Mouse (Mus musculus) liver, embryonic 14.5 days (tissue): ENCODE measurements at regions not wholly inside any gene's neighbourhood (a gene's known extent, or its start where the extent isn't known, plus 50 kb on each side); places are given as distances from the start of the nearest gene placed in this dataset.

ENCODE experiments used
- ATAC-seq: fragments of 200-750 bp; cut with Nextera tagmentation; 2 replicates; pipeline ENCODE4 v1.8.0; 2017; ENCODE audit warnings: moderate number of reproducible peaks, mild to moderate bottlenecking, moderate library complexity; ENCODE audit not compliant: insufficient read depth
- DNase-seq, 3 experiments: peaks; one replicate each; pipeline ENCODE4 v3.0.0-alpha.2; 2012 to 2013; ENCODE audit warnings: low read depth in 3 of 3, low spot score in 3 of 3
- H3K27ac ChIP-seq: fragments of 300-500 bp; sonication (generic); 2 replicates; pipeline ENCODE4 v1.5.1; 2014; ENCODE audit warnings: moderate library complexity, mild to moderate bottlenecking, control low read depth, inconsistent platforms
- H3K27me3 ChIP-seq: fragments of 300-500 bp; sonication (generic); 2 replicates; pipeline ENCODE4 v1.6.1; 2014; ENCODE audit warnings: mild to moderate bottlenecking, low read length, moderate library complexity; ENCODE audit not compliant: control insufficient read depth, insufficient read depth
- H3K36me3 ChIP-seq: fragments of 300-500 bp; sonication (generic); replicated peaks from 2 replicates; pipeline ENCODE4 v1.6.1; 2014; ENCODE audit warnings: low read depth; ENCODE audit not compliant: control insufficient read depth, insufficient read depth
- H3K4me1 ChIP-seq, 2 experiments: fragments of 200-500 bp in 1 of 2; fragments of 300-500 bp in 1 of 2; sonication (generic) in 1 of 2; replicated peaks; 2 replicates each; pipeline ENCODE4 v1.6.1; 2012 to 2014; ENCODE audit warnings: antibody characterized with exemption in 1 of 2, inconsistent platforms in 1 of 2, low read length in 1 of 2; ENCODE audit not compliant: control insufficient read depth in 2 of 2, insufficient read depth in 2 of 2
- H3K4me2 ChIP-seq: fragments of 300-500 bp; sonication (generic); 2 replicates; pipeline ENCODE4 v1.6.1; 2014; ENCODE audit warnings: low read depth, mild to moderate bottlenecking, control low read depth, moderate library complexity
- H3K4me3 ChIP-seq, 2 experiments: fragments of 200-500 bp in 1 of 2; fragments of 300-500 bp in 1 of 2; sonication (generic) in 1 of 2; 2 replicates each; pipeline ENCODE4 v1.5.1; 2012 to 2014; ENCODE audit warnings: low read depth in 2 of 2, low read length in 2 of 2, mild to moderate bottlenecking in 2 of 2, control low read depth in 1 of 2, inconsistent platforms in 1 of 2, moderate library complexity in 1 of 2; ENCODE audit not compliant: insufficient read depth in 1 of 2
- H3K9ac ChIP-seq: fragments of 300-500 bp; sonication (generic); replicated peaks from 2 replicates; pipeline ENCODE4 v1.6.1; 2014; ENCODE audit warnings: mild to moderate bottlenecking, control low read depth, moderate library complexity
- H3K9me3 ChIP-seq: fragments of 300-500 bp; sonication (generic); 2 replicates; pipeline ENCODE4 v1.6.1; 2016; ENCODE audit warnings: low read length, mixed read lengths; ENCODE audit not compliant: control insufficient read depth
- CTCF ChIP-seq: IDR thresholded peaks from 2 replicates; pipeline ENCODE4 v1.5.1; 2016; ENCODE audit warnings: antibody characterized with exemption, low read depth, control low read depth
- EP300 ChIP-seq: IDR thresholded peaks from 2 replicates; pipeline ENCODE4 v1.6.1; 2016; ENCODE audit warnings: antibody characterized with exemption, low read depth
- WGBS: fragments of 180-500 bp; shearing (Covaris S2); extraction: QIAGEN DNeasy Blood & Tissue Kit; methylation state at CpG from one replicate; pipeline ENCODE4 v1.1.7; 2014; ENCODE audit not compliant: insufficient replicate concordance; 5-methylcytosine and 5-hydroxymethylcytosine counted together

DNA sequence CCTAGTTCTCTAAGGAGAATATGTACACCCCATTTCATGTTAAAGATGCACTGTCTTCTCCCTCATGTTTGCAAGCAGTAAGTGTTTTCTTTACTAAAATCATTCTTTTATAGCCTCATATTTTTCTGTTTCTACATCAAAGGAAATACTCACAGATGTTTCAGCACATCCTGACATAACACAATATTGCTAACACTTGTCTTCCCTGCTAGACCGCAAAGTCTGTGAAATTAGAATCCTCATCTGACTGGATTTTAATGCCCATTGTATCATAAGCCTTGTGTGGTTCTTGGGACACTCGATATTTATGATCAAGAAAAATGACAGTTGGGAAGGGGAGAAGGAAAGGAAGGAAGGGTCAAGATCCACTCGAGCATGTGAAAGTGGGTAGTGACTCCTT, 188.8 kb downstream of the Htr7 start:
- H3K27ac ChIP-seq, result no peak overlapping the region
- ATAC-seq (no peak), DNase-seq (no peak)
- 57% methylated on average over 3 of the region's 3 CpGs for WGBS
- TF ChIP-seq CTCF, result no peak
- no peak for TF ChIP-seq EP300
- H3K4me3 ChIP-seq, result no peak overlapping the region
- H3K27me3 ChIP-seq, result no peaks in the 10 kb centered on the region
- H3K9ac ChIP-seq, result no peak overlapping the region
- no peak overlapping the region for H3K4me2 ChIP-seq
- H3K4me1 ChIP-seq, result no peaks in the 10 kb centered on the region
- no peaks in the 10 kb centered on the region for H3K36me3 ChIP-seq
- no peaks in the 10 kb centered on the region for H3K9me3 ChIP-seq

DNA sequence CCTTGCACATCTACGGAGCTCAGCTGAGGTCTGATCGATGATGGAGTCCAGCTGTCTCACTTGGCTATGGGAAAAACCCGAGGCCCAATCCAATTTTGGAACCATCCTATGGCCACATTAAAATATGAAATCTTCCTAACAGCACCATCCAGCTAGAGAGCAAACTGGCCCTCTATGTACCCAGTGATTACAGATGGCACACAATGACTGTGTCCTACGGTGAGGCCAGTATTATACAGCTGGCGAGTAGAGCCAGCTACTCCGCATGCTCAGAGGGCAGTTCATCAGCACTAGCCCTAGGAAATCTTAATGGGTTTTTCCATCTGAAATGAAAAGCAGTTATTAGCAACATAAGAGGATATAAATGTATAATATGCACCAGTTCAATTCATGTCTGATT, 194.3 kb downstream of the Htr7 start:
- no peak overlapping the region for H3K9ac ChIP-seq
- no peaks in the 10 kb centered on the region for H3K27me3 ChIP-seq
- no peak overlapping the region for H3K4me3 ChIP-seq
- 66% methylated on average over 6 of the region's 6 CpGs for WGBS
- ATAC-seq (no peak), DNase-seq (no peak)
- no peak overlapping the region for H3K27ac ChIP-seq
- TF ChIP-seq EP300 (no peak), CTCF (no peak)
- H3K36me3 ChIP-seq, result no peaks in the 10 kb centered on the region
- H3K9me3 ChIP-seq, result no peaks in the 10 kb centered on the region
- no peaks in the 10 kb centered on the region for H3K4me1 ChIP-seq
- H3K4me2 ChIP-seq, result no peak overlapping the region

DNA sequence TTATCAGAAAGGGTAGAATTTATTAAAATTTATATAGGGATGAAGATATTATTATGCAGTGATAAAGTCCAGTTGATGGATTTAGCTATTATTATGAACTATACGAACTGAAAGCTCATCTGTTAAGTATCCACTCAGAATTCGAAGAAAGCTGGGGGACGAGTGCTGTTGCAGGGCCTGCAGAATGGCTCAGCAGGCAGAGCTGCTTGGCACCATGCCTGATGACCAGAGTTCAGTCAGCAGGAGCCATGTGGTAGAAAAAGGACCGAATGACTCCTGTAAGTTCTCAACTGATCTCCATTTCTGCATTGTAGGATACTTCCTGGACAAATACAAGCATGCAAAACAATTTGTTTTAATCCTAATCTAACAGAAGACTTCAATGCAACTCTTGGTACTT, 195.9 kb downstream of the Htr7 start:
- H3K4me3 ChIP-seq, result no peak overlapping the region
- H3K9ac ChIP-seq, result no peak overlapping the region

DNA sequence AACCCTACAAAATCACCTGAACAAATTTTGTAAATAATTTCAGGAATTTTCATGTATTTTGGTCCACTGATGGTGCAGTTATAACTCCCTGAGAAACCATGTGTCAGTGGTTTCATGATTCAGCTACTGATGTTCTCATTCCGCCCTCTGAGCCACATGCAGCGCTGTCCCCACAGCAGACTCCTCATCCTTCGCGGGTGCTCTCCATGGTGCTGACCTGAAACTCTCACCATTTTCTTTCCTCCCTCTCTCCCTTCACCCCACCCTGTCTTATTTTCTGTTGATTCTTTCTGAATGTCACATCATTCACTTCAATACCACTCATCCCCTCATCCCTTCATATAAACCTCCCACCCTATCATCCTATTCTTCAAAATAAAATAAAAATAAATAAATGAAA, 224.3 kb downstream of the Htr7 start:
- no peak for DNase-seq
- no peaks in the 10 kb centered on the region for H3K36me3 ChIP-seq
- no peak overlapping the region for H3K4me2 ChIP-seq
- H3K27me3 ChIP-seq, result no peaks in the 10 kb centered on the region
- H3K9me3 ChIP-seq, result no peaks in the 10 kb centered on the region
- H3K27ac ChIP-seq, result no peak overlapping the region
- H3K4me1 ChIP-seq, result no peaks in the 10 kb centered on the region
- WGBS, result 15% methylated on average over 4 of the region's 4 CpGs
- no peak overlapping the region for H3K4me3 ChIP-seq
- H3K9ac ChIP-seq, result no peak overlapping the region
- TF ChIP-seq CTCF (0 out of 2 replicates have a peak, but pooled peaks have one; percentile 13), EP300 (no peak)
- no peak for ATAC-seq

More for the DNA sequence above, 195.9 kb downstream of the Htr7 start:
- H3K4me1 ChIP-seq, result no peaks in the 10 kb centered on the region
- H3K36me3 ChIP-seq, result no peaks in the 10 kb centered on the region
- no peak overlapping the region for H3K27ac ChIP-seq
- H3K27me3 ChIP-seq, result no peaks in the 10 kb centered on the region
- WGBS, result 51% methylated on average over 4 of the region's 4 CpGs
- H3K9me3 ChIP-seq, result no peaks in the 10 kb centered on the region
- no peak for DNase-seq
- TF ChIP-seq CTCF, result no peak
- TF ChIP-seq EP300, result no peak
- ATAC-seq, result no peak
- no peak overlapping the region for H3K4me2 ChIP-seq

DNA sequence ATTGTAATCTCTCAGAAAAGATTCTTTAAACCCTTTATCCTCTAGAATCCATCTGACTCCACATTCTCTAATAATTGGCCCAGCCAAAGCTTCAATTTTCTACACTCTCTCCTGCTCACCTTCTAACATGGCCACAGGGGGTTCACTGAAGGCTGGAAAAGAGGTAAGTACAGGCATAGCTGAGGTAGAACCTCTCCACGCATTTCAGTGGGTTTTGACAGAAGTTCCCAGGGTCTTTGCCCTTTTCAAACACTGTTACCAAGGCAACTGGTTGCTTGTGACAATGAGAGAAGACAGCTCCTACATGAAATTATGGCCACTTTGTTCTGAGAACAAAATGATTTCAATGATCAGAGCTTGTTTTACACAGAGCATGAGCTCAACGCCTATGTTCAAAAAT, 231.2 kb downstream of the Htr7 start:
- no peak overlapping the region for H3K4me2 ChIP-seq
- no peak overlapping the region for H3K9ac ChIP-seq
- no peak for ATAC-seq
- no peaks in the 10 kb centered on the region for H3K4me1 ChIP-seq
- WGBS, result 50% methylated on average over 2 of the region's 2 CpGs
- no peaks in the 10 kb centered on the region for H3K27me3 ChIP-seq
- H3K9me3 ChIP-seq, result no peaks in the 10 kb centered on the region
- H3K27ac ChIP-seq, result no peak overlapping the region
- no peaks in the 10 kb centered on the region for H3K36me3 ChIP-seq
- H3K4me3 ChIP-seq, result no peak overlapping the region
- TF ChIP-seq EP300 (no peak), CTCF (no peak)
- no peak for DNase-seq
